Mouse (Mus musculus): ENCODE data around the gene Olfr1286. TPM values are rescaled to one million over a fixed set of nuclear protein-coding genes. Genes with fewer than 3 reads are reported as not detected.

Olfr1286 gene
- total RNA-seq (2022): not detected

DNA sequence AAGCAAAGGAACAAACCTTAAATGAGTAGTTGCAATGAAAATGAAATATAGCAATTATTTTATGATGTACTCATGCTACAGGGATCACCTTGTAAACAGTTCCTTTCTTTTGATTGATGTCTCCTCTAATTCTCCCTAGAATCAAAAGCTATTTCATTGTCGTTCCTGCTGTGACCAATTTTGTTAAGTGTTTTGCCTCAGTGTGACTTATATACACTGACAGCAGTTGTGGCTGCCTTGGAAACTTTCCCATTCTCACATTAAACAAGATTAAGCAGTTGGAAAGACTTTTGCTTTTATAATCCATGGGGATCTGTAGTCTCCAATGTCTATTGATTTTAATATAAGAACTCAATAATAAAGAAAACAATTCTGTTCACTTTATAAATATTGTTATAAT lies at the start of gene Olfr1286:
Olfr1286 (minus strand) TSS at position 185 of the 400 bp plus-strand sequence.
- no peak for DNase-seq (ENCODE audit: low spot score in 2 of 2)

DNA sequence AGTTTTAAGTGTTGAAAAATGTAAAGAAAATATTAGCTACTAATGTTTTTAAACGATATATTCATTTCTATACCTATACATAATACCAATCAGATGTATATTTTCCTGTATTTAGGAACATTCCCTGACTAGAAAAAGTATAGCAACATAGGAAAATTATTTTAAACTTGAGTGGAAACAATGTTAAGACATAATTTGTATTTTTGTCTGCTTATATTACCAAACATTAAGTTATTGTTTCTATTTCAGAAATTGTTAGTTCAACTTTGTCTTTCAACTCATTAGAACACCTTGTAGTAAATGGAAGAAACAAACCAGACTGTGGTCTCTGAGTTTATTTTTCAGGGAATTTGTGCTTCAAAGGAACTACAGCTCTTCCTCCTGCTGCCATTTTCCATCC lies 25.9 kb upstream of the Olfr1286 start, which contains the start of gene Olfr1287:
Olfr1287 (plus strand) TSS at position 301 of the 400 bp plus-strand sequence.
- DNase-seq (ENCODE audit: low spot score in 2 of 2): no peak

DNA sequence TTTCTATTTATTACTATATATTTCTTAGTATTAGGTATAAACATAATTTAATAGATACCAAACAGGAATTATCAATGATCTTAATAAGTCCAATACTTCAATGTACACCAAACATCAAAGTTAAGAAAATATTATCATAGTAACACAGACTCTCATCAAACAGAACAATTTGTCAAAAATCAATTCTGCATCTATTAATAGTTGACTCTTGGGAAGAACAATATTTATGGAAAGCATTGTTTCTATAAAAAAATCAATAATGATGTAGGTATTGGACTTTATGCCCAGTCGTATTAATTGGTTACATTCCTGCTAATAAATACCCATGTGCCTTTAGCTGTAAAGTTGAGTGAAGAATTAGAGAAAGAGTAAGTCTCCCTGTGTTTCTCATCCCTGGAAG lies 47.7 kb downstream of the Olfr1286 start, which contains the start of gene Olfr1284:
Olfr1284 (plus strand) TSS at position 301 of the 400 bp plus-strand sequence.
- no peak for DNase-seq (ENCODE audit: low spot score in 2 of 2)

Other genes starting within 250 kb of the Olfr1286 start
- not detected for gene 4930430A15Rik, start 193.5 kb downstream of the Olfr1286 start, total RNA-seq (2022)
- gene Olfr1275, start 187.8 kb downstream of the Olfr1286 start, total RNA-seq (2022): not detected
- not detected for gene Olfr1276, start 168.6 kb downstream of the Olfr1286 start, total RNA-seq (2022)
- gene Olfr1277, start 149.0 kb downstream of the Olfr1286 start, total RNA-seq (2022): not detected
- gene Olfr1278, start 133.0 kb downstream of the Olfr1286 start, total RNA-seq (2022): not detected
- not detected for gene Olfr1279, start 122.5 kb downstream of the Olfr1286 start, total RNA-seq (2022)
- not detected for gene Olfr1280, start 109.1 kb downstream of the Olfr1286 start, total RNA-seq (2022)
- not detected for gene Olfr1281, start 96.6 kb downstream of the Olfr1286 start, total RNA-seq (2022)
- gene Olfr1282, start 87.0 kb downstream of the Olfr1286 start, total RNA-seq (2022): not detected
- gene Olfr1283, start 56.3 kb downstream of the Olfr1286 start, total RNA-seq (2022): not detected
- gene Olfr1284, start 47.6 kb downstream of the Olfr1286 start, total RNA-seq (2022): not detected
- gene Olfr1287, start 26.0 kb upstream of the Olfr1286 start, total RNA-seq (2022): not detected
- not detected for gene Olfr1288, start 51.0 kb upstream of the Olfr1286 start, total RNA-seq (2022)
- gene Olfr1289, start 57.7 kb upstream of the Olfr1286 start, total RNA-seq (2022): not detected
- gene Olfr1290, start 70.7 kb upstream of the Olfr1286 start, total RNA-seq (2022): not detected
- gene Olfr1291-ps1, start 74.1 kb upstream of the Olfr1286 start, total RNA-seq (2022): not detected
- gene Olfr1293-ps, start 102.1 kb upstream of the Olfr1286 start, total RNA-seq (2022): not detected
- gene Olfr1294, start 117.2 kb upstream of the Olfr1286 start, total RNA-seq (2022): not detected
- gene Olfr1295, start 146.6 kb upstream of the Olfr1286 start, total RNA-seq (2022): not detected
- gene Olfr1297, start 203.4 kb upstream of the Olfr1286 start, total RNA-seq (2022): not detected
- not detected for gene Olfr1298, start 226.1 kb upstream of the Olfr1286 start, total RNA-seq (2022)
- gene Olfr1299, start 238.3 kb upstream of the Olfr1286 start, total RNA-seq (2022): not detected

Measured in layer of hippocampus, adult 8-10 months (tissue).